Mouse (Mus musculus) lung, adult 2 months (tissue): ENCODE data around the gene Slc27a1. TPM values are rescaled to one million over a fixed set of nuclear protein-coding genes. Genes with fewer than 3 reads are reported as not detected.

ENCODE experiments used
- DNase-seq: peaks from one replicate; pipeline ENCODE4 v3.0.0; 2022
- H3K4me1 ChIP-seq: fragments of 200-500 bp; 2 replicates; pipeline ENCODE4 v1.6.1; 2011; ENCODE audit warnings: low read length; ENCODE audit not compliant: control insufficient read depth, insufficient read depth
- H3K4me3 ChIP-seq: fragments of 200-500 bp; replicated peaks from 2 replicates; pipeline ENCODE3; 2011; ENCODE audit warnings: low read depth, mild to moderate bottlenecking, control low read depth, low read length; ENCODE audit errors: extremely low read depth
- CTCF ChIP-seq: fragments of 200-500 bp; IDR thresholded peaks from 2 replicates; pipeline ENCODE4 v1.5.1; 2011; ENCODE audit warnings: mild to moderate bottlenecking, low read length, control low read depth; ENCODE audit not compliant: insufficient read depth
- POLR2A ChIP-seq: fragments of 200-500 bp; IDR thresholded peaks from 2 replicates; pipeline ENCODE4 v1.6.1; 2011; ENCODE audit warnings: low read depth, mild to moderate bottlenecking, control low read depth, low read length, borderline replicate concordance; ENCODE audit errors: extremely low read depth
- WGBS: fragments of 180-500 bp; shearing (Covaris S2); methylation state at CpG from one replicate; pipeline ENCODE4 v1.1.7; 2018; 5-methylcytosine and 5-hydroxymethylcytosine counted together
- polyA plus RNA-seq: library from polyadenylated mRNA; depleted of rRNA; stranded (reverse); fragments of >200 nt; gene quantifications from 2 replicates; pipeline ENCODE4 v1.2.3, GENCODE M21; 2012

The Slc27a1 gene
- polyA plus RNA-seq, 1 experiment, result 73.5 TPM

- DNase-seq, result no peak
- TF ChIP-seq POLR2A, result no peak
- no peak for TF ChIP-seq CTCF
- Histone ChIP-seq H3K4me1 (peaks cover 5% of the 10 kb centered on the region; the same call in 1 of the 2 replicates), H3K4me3 (no peak overlapping the region)
- WGBS, result 81% methylated on average over 7 of the region's 7 CpGs
These were observed 35.3 kb downstream of the Slc27a1 start for GRCm38 (mm10) chr8:71604021-71604420.

DNA sequence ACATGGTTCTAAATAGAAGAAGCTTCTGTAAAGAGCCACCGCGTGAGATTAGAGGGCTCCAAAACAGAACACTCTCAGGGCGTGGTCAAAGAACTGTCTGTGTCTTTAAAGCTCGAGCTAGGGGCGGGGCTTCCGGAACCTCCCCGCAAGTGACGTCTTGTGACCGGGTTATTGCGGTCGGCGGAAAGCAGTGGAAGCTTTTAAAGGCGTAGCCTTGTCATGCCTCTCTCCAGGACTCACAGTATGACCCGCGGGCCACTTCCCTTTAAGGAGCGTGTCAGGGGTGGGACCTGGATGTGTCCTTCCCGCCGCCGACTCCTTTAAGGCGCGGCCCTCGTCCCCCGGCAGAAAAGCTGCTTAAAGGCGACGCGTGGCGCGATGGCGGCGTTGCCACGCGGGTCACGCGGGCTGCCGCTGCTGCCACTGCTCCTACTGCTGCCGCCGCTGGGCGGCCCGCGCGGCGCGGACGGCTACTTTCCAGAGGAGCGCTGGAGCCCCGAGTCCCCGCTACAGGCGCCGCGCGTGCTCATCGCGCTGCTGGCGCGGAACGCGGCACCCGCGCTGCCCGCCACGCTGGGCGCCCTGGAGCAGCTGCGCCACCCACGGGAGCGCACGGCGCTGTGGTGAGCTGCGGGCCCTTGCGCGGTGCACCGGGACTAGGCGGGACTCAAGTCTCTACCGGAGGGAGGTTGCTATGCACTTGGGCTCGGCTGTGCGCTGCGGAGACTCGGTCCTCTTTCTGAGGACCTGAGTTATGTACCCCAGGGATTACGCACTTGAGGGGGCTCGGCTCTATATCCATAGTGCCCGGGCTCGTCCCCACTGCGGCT lies 42.4 kb downstream of the Slc27a1 start, which contains the start of gene Colgalt1:
Gene Colgalt1 (plus strand): TSS at position 177 of the 830 bp plus-strand sequence.
- under 1% methylated on average over 81 of the region's 82 CpGs for WGBS
- TF ChIP-seq CTCF, result no peak
- peak; percentile 58; the same call in 1 of the 2 replicates for TF ChIP-seq POLR2A
- peak; percentile 91 for DNase-seq
- H3K4me3 ChIP-seq, result peak within 1 kb of the TSS; percentile 86
- H3K4me1 ChIP-seq, result peaks cover 4% of the 10 kb centered on the region; the same call in 1 of the 2 replicates

DNA sequence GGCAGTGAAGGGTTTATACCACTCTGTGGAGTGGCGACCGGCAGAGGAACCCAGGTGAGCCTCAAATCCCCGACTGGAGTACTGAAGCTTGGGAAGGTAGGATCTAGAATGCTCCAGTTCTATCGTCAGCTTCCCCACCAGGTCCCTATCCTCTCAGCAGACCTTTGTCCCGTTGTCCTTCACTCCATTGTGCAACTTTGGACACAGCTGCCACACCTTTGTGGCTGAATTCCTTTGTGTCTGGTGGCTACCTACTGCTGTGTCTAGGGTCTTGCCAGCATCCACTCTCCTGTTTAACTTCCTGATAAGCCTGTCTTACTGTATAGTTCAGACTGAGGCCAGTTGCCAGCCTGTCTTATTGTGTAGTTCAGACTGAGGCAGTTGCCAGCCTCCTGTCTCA lies 43.5 kb downstream of the Slc27a1 start:
- Histone ChIP-seq H3K4me3 (peak overlapping the region; percentile 86), H3K4me1 (peaks cover 4% of the 10 kb centered on the region; the same call in 1 of the 2 replicates)
- WGBS, result 20% methylated on average over 5 of the region's 5 CpGs
- DNase-seq, result no peak
- TF ChIP-seq CTCF (no peak), POLR2A (no peak)

DNA sequence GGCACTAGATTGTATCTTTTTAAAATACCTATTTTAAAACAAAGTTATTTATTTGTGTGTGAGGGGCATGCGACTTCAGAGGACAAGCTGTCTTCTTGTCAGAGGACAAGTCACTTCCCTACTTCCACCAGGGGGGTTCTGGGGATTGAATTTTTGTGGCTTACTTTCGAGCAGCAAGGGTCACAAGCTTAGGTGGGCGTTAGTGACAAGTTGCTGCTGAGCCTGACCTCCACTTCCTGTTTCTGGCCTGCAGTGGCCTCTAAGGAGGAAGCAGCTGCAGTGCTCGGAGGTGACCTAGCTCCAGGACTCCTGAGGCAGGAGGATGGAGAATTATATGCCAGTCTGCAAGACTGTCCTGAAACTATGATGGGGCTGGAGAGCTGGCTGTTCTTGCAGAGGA lies 44.7 kb downstream of the Slc27a1 start:
- WGBS, result 26% methylated on average over 4 of the region's 4 CpGs

DNA sequence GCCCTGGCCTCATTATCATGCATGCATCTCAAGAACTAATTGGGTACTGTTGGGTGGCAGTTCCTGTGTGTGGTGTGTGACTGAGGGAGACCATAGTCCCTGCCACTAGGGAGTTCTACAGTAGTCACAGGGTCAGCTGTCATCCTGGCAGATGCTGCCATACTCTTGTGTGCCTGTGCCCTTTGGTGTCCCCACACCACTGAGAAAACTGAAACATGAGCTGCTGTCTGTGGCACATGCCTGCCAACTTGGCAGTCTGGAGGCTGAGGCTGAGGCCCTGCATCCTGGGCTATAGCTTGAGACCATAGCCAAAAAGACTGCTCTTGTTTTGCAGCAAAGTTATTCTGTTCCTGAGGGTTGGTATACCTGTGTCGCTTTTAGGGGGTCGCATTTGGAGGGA lies 51.1 kb downstream of the Slc27a1 start:
- DNase-seq, result no peak
- Histone ChIP-seq H3K4me3 (no peak overlapping the region), H3K4me1 (no peaks in the 10 kb centered on the region)
- WGBS, result 98% methylated on average over 2 of the region's 2 CpGs
- TF ChIP-seq POLR2A, result no peak
- no peak for TF ChIP-seq CTCF

More for the DNA sequence above, 44.7 kb downstream of the Slc27a1 start:
- TF ChIP-seq CTCF (no peak), POLR2A (no peak)
- H3K4me1 ChIP-seq, result peaks cover 4% of the 10 kb centered on the region; the same call in 1 of the 2 replicates
- H3K4me3 ChIP-seq, result no peak overlapping the region
- DNase-seq, result no peak

- no peak for DNase-seq
- 80% methylated on average over 1 of the region's 1 CpGs for WGBS
- peaks cover 14% of the 10 kb centered on the region for H3K4me1 ChIP-seq
- H3K4me3 ChIP-seq, result no peak overlapping the region
- TF ChIP-seq CTCF (no peak), POLR2A (no peak)
These were observed 56.4 kb downstream of the Slc27a1 start for GRCm38 (mm10) chr8:71625088-71625487.

GRCm38 (mm10) chr8:71626753-71627152 lies 58.1 kb downstream of the Slc27a1 start:
- H3K4me1 ChIP-seq, result peaks cover 14% of the 10 kb centered on the region
- H3K4me3 ChIP-seq, result no peak overlapping the region
- DNase-seq, result no peak
- 84% methylated on average over 9 of the region's 9 CpGs for WGBS
- no peak for TF ChIP-seq POLR2A
- no peak for TF ChIP-seq CTCF

DNA sequence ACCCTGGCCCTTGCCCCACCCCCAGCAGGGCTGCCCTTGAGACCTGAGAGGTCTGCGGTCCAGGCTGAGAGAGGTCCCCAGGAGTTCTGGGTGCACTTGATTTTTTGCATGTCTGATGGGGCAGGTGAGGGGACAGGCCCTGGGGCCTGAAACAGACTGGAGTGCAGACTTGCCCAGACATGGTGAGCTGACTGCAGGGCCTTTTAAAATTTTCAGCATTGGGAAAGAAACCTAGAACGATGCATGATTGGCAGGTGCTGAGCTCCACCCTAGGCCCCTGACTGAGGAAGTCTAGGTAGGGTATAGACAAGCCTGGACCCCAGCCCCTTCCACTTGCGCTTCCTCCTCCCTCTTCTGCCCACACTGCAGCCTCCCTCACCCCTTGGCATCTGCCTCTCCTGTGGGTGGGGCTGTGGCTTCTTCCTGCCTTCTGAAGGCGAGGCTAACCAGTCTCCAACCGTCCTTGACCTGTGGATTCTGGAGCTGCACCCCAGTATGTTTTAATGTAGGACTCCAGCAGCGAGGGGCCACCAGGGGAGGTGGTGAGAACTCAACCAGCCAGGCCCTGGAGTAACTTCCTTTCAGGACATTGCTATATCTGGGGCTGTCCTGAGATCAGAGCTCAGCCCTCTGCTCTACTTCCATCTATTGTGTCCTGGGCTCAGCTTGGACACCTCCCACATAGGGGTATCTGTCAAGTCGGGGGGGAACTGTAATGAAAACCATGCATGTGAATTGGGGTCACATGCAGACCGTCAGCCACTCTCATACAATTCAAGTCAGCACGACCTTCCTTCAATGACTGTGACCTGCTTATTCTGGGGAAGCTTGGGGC lies 58.8 kb downstream of the Slc27a1 start:
- 31% methylated on average over 9 of the region's 9 CpGs for WGBS
- TF ChIP-seq CTCF, result no peak
- TF ChIP-seq POLR2A, result 0 out of 2 replicates have a peak, but pooled peaks have one; percentile 13
- Histone ChIP-seq H3K4me3 (no peak overlapping the region), H3K4me1 (peaks cover 14% of the 10 kb centered on the region)
- no peak for DNase-seq

- Histone ChIP-seq H3K4me3 (peak overlapping the region; percentile 51), H3K4me1 (peaks cover 14% of the 10 kb centered on the region)
- 5% methylated on average over 16 of the region's 16 CpGs for WGBS
- DNase-seq, result no peak
- no peak for TF ChIP-seq CTCF
- no peak for TF ChIP-seq POLR2A
These were observed 59.9 kb downstream of the Slc27a1 start for GRCm38 (mm10) chr8:71628396-71629095.
